Mouse (Mus musculus): Measurements from ENCODE around the gene Prrg2.

DNA sequence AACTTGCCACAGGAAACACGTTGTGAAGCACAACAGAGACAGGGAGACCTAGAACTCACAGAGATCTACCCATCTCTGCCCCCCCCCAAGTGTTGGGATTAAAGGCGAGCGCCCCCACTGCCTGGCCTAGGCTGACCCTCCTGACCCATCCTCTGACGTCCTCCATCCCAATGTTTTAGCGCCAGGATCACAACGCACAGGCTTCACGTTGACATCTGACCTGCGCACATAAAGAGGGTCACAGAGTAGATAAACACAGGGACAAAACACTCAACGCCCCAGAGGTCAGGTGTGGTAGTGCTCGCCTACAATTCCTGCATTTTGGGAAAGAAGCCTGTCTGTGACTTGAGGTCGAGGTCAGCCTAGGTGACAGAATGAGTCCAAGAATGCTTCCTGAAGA, 25.8 kb downstream of the Prrg2 start:
- TF ChIP-seq POLR2A (IDR thresholded peaks at IDR 0.05; ENCODE audit: insufficient read depth, low read depth, low read length) (no peak), CTCF (IDR thresholded peaks at IDR 0.05) (no peak)

Measured in heart, adult 2 months (tissue).